Mouse (Mus musculus) thymus, adult 2 months (tissue): ENCODE measurements at regions not wholly inside any gene's neighbourhood (a gene's known extent, or its start where the extent isn't known, plus 50 kb on each side); places are given as distances from the start of the nearest gene placed in this dataset.

Experiments
- CTCF ChIP-seq: fragments of 200-500 bp; IDR thresholded peaks from 2 replicates; pipeline ENCODE4 v1.5.1; 2012; ENCODE audit warnings: mild to moderate bottlenecking, control low read depth, low read length, moderate library complexity, borderline replicate concordance; ENCODE audit not compliant: control insufficient read depth, poor library complexity, insufficient read depth; ENCODE audit errors: extremely low read depth
- POLR2A ChIP-seq: fragments of 200-500 bp; IDR thresholded peaks from 2 replicates; pipeline ENCODE4 v1.6.1; 2012; ENCODE audit warnings: mild to moderate bottlenecking, low read length, control low read depth, moderate library complexity; ENCODE audit not compliant: control insufficient read depth, poor library complexity, insufficient read depth; ENCODE audit errors: extremely low read depth

GRCm38 (mm10) chr3:6093931-6094330 lies 343.3 kb downstream of the Gm8797 start:
- TF ChIP-seq CTCF (no peak), POLR2A (no peak)
